Mouse (Mus musculus): ENCODE results near the gene Csta1. TPM values are rescaled to one million over a fixed set of nuclear protein-coding genes. Genes with fewer than 3 reads are reported as not detected.

Csta1 gene
- total and polyA plus RNA-seq, 2 experiments from 2014 or later, result 0.22 TPM; not detected in 1

DNA sequence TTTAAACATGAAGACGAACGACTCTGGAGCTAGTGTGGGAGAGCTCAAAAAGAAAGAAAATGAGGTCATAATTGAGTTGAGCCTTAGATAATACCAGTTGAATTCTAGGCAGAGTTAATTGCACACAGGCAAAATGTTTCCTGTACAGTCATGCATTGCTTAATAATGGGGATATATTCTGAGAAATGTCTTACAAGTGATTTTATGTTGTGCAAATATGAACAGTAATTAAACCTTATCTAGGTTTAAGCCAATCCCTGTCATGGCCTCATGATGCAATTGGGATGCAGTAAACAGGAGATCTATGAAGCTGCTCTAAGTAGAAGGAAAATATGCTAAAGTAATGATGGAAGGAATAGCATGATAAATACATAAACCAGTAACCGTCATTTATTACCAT, 56.3 kb downstream of the Csta1 start:
- ATAC-seq (ENCODE audit: low FRiP score) (no peak), DNase-seq (ENCODE audit: low spot score) (no peak)
- no peaks in the 10 kb centered on the region for H3K9me3 ChIP-seq (ENCODE audit: low read length)
- no peak overlapping the region for H3K4me3 ChIP-seq (ENCODE audit: low read depth, low read length)
- no peak overlapping the region for H3K27ac ChIP-seq (ENCODE audit: low read depth, low read length)
- H3K9ac ChIP-seq (replicated peaks; ENCODE audit: low read length, poor library complexity, severe bottlenecking), result no peak overlapping the region
- WGBS, result 93% methylated on average over 3 of the region's 3 CpGs
- H3K4me2 ChIP-seq (ENCODE audit: low read depth, low read length, poor library complexity, severe bottlenecking), result no peak overlapping the region
- no peak for TF ChIP-seq CTCF (IDR thresholded peaks at IDR 0.05)
- H3K36me3 ChIP-seq (ENCODE audit: insufficient read depth, low read length), result no peaks in the 10 kb centered on the region
- H3K27me3 ChIP-seq (ENCODE audit: insufficient read depth, low read length), result no peaks in the 10 kb centered on the region
- 0 out of 2 replicates have a peak, but pooled peaks cover 2% of the 10 kb centered on the region for H3K4me1 ChIP-seq (ENCODE audit: insufficient read depth, low read length)

DNA sequence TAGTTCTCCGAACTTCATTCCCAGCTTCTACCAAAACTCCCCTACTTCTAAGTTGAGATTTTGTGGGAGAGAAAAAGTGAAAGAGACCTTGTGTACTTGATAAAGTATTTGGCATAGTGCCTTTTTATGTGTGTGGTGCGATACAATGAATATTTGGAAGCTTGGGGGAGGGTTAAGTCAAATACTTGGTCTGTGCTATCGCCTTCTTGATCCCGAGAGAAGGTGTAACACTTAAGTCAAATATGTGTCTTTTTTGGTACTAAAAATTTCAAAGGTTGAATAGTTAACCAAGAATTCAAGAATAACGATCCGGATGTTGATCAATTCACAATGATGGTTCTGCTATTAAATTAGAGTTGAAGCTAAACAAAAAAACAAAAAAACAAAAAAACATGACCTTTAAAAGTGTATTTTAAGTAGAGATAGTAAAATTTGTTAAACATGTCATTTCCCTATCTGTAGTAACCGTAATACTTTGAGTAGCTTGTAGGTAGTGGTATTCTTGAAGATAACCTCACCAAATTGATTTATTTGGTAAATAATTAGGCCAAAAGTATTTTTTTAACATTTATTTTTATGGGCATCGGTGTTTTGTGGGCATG, 58.5 kb downstream of the Csta1 start:
- no peaks in the 10 kb centered on the region for H3K27me3 ChIP-seq (ENCODE audit: insufficient read depth, low read length)
- peak overlapping the region; percentile 98 for H3K27ac ChIP-seq (ENCODE audit: low read depth, low read length)
- no peaks in the 10 kb centered on the region for H3K9me3 ChIP-seq (ENCODE audit: low read length)
- 30% methylated on average over 8 of the region's 8 CpGs for WGBS
- H3K36me3 ChIP-seq (ENCODE audit: insufficient read depth, low read length), result no peaks in the 10 kb centered on the region
- 0 out of 2 replicates have a peak, but pooled peaks cover 2% of the 10 kb centered on the region for H3K4me1 ChIP-seq (ENCODE audit: insufficient read depth, low read length)
- ATAC-seq (ENCODE audit: low FRiP score), result no peak
- DNase-seq (ENCODE audit: low spot score), result no peak
- peak overlapping the region; percentile 65 for H3K4me3 ChIP-seq (ENCODE audit: low read depth, low read length)
- peak overlapping the region; percentile 94 for H3K9ac ChIP-seq (replicated peaks; ENCODE audit: low read length, poor library complexity, severe bottlenecking)
- no peak for TF ChIP-seq CTCF (IDR thresholded peaks at IDR 0.05)
- peak overlapping the region; percentile 78 for H3K4me2 ChIP-seq (ENCODE audit: low read depth, low read length, poor library complexity, severe bottlenecking)

DNA sequence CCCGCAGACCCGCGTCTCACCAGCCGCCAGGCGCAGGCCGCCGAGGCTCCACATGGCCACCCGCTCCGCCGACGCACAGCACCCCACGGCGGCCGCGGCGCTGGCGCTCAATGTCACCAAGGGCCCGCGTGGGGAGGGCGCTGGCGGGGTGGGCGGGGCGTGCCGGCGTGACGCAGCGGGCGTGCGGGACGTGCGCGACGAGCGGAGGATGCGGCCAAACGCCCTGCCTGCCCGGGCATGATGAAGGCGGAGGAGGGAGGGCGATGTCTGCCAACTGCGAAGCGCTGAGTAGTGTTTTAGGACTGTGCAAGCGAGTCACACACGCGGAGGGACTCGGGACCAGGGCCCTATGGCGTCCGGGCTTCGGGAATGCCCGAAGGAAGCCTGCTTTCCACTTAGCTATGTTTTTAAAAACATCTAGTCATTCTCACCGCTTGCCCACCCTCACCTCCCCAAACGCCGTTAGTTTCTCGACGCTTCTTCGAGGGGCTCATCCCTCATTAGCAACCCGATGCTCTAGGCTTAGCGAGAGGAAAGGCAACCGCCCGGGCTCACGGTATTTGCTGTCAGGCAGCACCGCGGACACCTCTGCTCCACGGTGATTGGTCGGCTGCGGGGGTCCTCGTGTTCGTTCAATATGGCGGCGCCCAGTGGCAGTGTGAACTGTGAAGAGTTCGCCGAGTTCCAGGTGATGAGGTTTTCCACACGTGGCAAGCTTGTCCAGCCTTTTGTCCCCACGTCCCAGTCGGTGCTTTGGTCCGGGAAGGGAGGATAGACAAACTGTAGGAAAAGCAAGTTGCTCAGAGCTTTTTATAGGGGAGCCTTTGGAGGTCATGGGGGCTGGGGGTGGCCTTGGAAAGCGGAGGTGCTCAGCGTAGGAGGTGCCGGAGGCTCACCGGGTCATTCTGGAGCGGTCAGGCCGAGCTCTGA, 59.3 kb downstream of the Csta1 start, which contains the start of the genes Fam162a and Ccdc58:
Fam162a (minus strand) TSS at position 145 of the 930 bp plus-strand sequence.
Ccdc58 (plus strand) TSS at position 236 of the 930 bp plus-strand sequence.
- DNase-seq (ENCODE audit: low spot score) (peak; percentile 92), ATAC-seq (ENCODE audit: low FRiP score) (peak; percentile 98)
- Histone ChIP-seq H3K27me3 (ENCODE audit: insufficient read depth, low read length) (no peaks in the 10 kb centered on the region), H3K4me1 (ENCODE audit: insufficient read depth, low read length) (0 out of 2 replicates have a peak, but pooled peaks cover 2% of the 10 kb centered on the region), H3K9me3 (ENCODE audit: low read length) (no peaks in the 10 kb centered on the region), H3K9ac (replicated peaks; ENCODE audit: low read length, poor library complexity, severe bottlenecking) (peak within 1 kb of the TSS; percentile 94), H3K36me3 (ENCODE audit: insufficient read depth, low read length) (no peaks in the 10 kb centered on the region), H3K4me3 (ENCODE audit: low read depth, low read length) (peak within 1 kb of the TSS; percentile 65), H3K4me2 (ENCODE audit: low read depth, low read length, poor library complexity, severe bottlenecking) (peak within 1 kb of the TSS; percentile 78), H3K27ac (ENCODE audit: low read depth, low read length) (peak within 1 kb of the TSS; percentile 98)
- TF ChIP-seq CTCF (IDR thresholded peaks at IDR 0.05), result peak; percentile 32
- WGBS, result 0% methylated on average over 71 of the region's 81 CpGs

DNA sequence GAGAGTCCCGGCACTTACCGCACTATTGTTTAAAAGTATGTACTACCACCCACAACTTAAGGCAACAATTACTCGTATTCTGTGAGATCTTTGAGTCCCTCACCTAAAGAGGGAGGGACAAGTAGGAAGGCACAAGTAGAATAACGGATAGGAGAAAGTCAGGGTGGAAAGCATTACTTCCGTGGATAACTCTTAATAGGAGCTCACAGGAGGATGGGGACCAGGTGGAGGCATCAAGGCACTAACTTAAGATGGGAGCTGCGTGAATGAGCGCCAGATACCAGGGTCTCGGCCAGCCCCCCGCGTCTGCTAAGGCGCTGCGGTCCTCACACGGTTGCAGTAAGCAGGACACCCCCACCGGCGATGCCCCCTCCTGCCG, 60.0 kb downstream of the Csta1 start:
- no peak; the same call in 1 of the 2 replicates for ATAC-seq (ENCODE audit: low FRiP score)
- TF ChIP-seq CTCF (IDR thresholded peaks at IDR 0.05), result no peak
- peak overlapping the region; percentile 94 for H3K9ac ChIP-seq (replicated peaks; ENCODE audit: low read length, poor library complexity, severe bottlenecking)
- no peak for DNase-seq (ENCODE audit: low spot score)
- no peaks in the 10 kb centered on the region for H3K36me3 ChIP-seq (ENCODE audit: insufficient read depth, low read length)
- no peaks in the 10 kb centered on the region for H3K9me3 ChIP-seq (ENCODE audit: low read length)
- H3K27me3 ChIP-seq (ENCODE audit: insufficient read depth, low read length), result no peaks in the 10 kb centered on the region
- peak overlapping the region; percentile 98 for H3K27ac ChIP-seq (ENCODE audit: low read depth, low read length)
- H3K4me2 ChIP-seq (ENCODE audit: low read depth, low read length, poor library complexity, severe bottlenecking), result peak overlapping the region; percentile 78
- WGBS, result 0% methylated on average over 13 of the region's 16 CpGs
- H3K4me1 ChIP-seq (ENCODE audit: insufficient read depth, low read length), result 0 out of 2 replicates have a peak, but pooled peaks cover 2% of the 10 kb centered on the region
- H3K4me3 ChIP-seq (ENCODE audit: low read depth, low read length), result peak overlapping the region; percentile 65

Other genes with a start within 250 kb of the Csta1 start
- gene Parp9, start 192.8 kb downstream of the Csta1 start, total RNA-seq (2014; rRNA removed), result 3.0 and 4.3 TPM in 2 replicates
- 1.9 and 3.3 TPM in 2 replicates for gene Parp9, start 192.8 kb downstream of the Csta1 start, polyA plus RNA-seq (2015; fragmentation: Nextera tagmentation; extraction: Ambion mirVana)
- 1.9 and 2.3 TPM in 2 replicates for gene Dtx3l, start 192.1 kb downstream of the Csta1 start, total RNA-seq (2014; rRNA removed)
- gene Dtx3l, start 192.1 kb downstream of the Csta1 start, polyA plus RNA-seq (2015; fragmentation: Nextera tagmentation; extraction: Ambion mirVana), result 0.93 and 1.2 TPM in 2 replicates
- gene Kpna1, start 152.5 kb downstream of the Csta1 start, total RNA-seq (2014; rRNA removed), result 68.5 and 84.4 TPM in 2 replicates
- gene Kpna1, start 152.5 kb downstream of the Csta1 start, polyA plus RNA-seq (2015; fragmentation: Nextera tagmentation; extraction: Ambion mirVana), result 56.0 and 61.6 TPM in 2 replicates
- 5.8 and 9.3 TPM in 2 replicates for gene Wdr5b, start 90.1 kb downstream of the Csta1 start, total RNA-seq (2014; rRNA removed)
- 6.1 and 6.6 TPM in 2 replicates for gene Wdr5b, start 90.1 kb downstream of the Csta1 start, polyA plus RNA-seq (2015; fragmentation: Nextera tagmentation; extraction: Ambion mirVana)
- gene Fam162a, start 59.6 kb downstream of the Csta1 start, total RNA-seq (2014; rRNA removed), result 9.2 and 25.0 TPM in 2 replicates
- 117 and 123 TPM in 2 replicates for gene Fam162a, start 59.6 kb downstream of the Csta1 start, polyA plus RNA-seq (2015; fragmentation: Nextera tagmentation; extraction: Ambion mirVana)
- 8.2 and 14.3 TPM in 2 replicates for gene Ccdc58, start 59.6 kb downstream of the Csta1 start, total RNA-seq (2014; rRNA removed)
- gene Ccdc58, start 59.6 kb downstream of the Csta1 start, polyA plus RNA-seq (2015; fragmentation: Nextera tagmentation; extraction: Ambion mirVana), result 22.9 and 26.6 TPM in 2 replicates
- not detected in 2 replicates for gene Stfa2l1, start 25.6 kb upstream of the Csta1 start, total RNA-seq (2014; rRNA removed)
- 0.58 TPM in 1 of 2 replicates, not detected in the other for gene Stfa2l1, start 25.6 kb upstream of the Csta1 start, polyA plus RNA-seq (2015; fragmentation: Nextera tagmentation; extraction: Ambion mirVana)
- gene Gm5483, start 53.0 kb upstream of the Csta1 start, total RNA-seq (2014; rRNA removed), result not detected in 2 replicates
- 0.48 and 1.0 TPM in 2 replicates for gene Gm5483, start 53.0 kb upstream of the Csta1 start, polyA plus RNA-seq (2015; fragmentation: Nextera tagmentation; extraction: Ambion mirVana)
- not detected in 2 replicates for gene Gm5416, start 79.2 kb upstream of the Csta1 start, total RNA-seq (2014; rRNA removed)
- gene Gm5416, start 79.2 kb upstream of the Csta1 start, polyA plus RNA-seq (2015; fragmentation: Nextera tagmentation; extraction: Ambion mirVana), result not detected in 2 replicates
- not detected in 2 replicates for gene 2010005H15Rik, start 90.2 kb upstream of the Csta1 start, total RNA-seq (2014; rRNA removed)
- not detected in 2 replicates for gene 2010005H15Rik, start 90.2 kb upstream of the Csta1 start, polyA plus RNA-seq (2015; fragmentation: Nextera tagmentation; extraction: Ambion mirVana)
- 0.55 TPM in 1 of 2 replicates, not detected in the other for gene Stfa1, start 145.7 kb upstream of the Csta1 start, total RNA-seq (2014; rRNA removed)
- 0.49 and 1.1 TPM in 2 replicates for gene Stfa1, start 145.7 kb upstream of the Csta1 start, polyA plus RNA-seq (2015; fragmentation: Nextera tagmentation; extraction: Ambion mirVana)
- gene BC117090, start 203.1 kb upstream of the Csta1 start, total RNA-seq (2014; rRNA removed), result not detected in 2 replicates
- not detected in 2 replicates for gene BC117090, start 203.1 kb upstream of the Csta1 start, polyA plus RNA-seq (2015; fragmentation: Nextera tagmentation; extraction: Ambion mirVana)
- gene BC100530, start 236.5 kb upstream of the Csta1 start, total RNA-seq (2014; rRNA removed), result 1.5 and 11.5 TPM in 2 replicates
- 0.38 and 0.59 TPM in 2 replicates for gene BC100530, start 236.5 kb upstream of the Csta1 start, polyA plus RNA-seq (2015; fragmentation: Nextera tagmentation; extraction: Ambion mirVana)